Mouse (Mus musculus) central nervous system, embryonic 18 days (tissue): Measurements from ENCODE around the gene Cd33. TPM values are rescaled to one million over a fixed set of nuclear protein-coding genes. Genes with fewer than 3 reads are reported as not detected.

Experiments used
- polyA plus RNA-seq: library from polyadenylated mRNA; depleted of rRNA; stranded (reverse); fragments of >200 nt; gene quantifications from 2 replicates; pipeline ENCODE4 v1.2.3, GENCODE M21; 2012; rRNA removed

The Cd33 gene
- polyA plus RNA-seq, result 0.93 and 1.6 TPM in 2 replicates

DNA sequence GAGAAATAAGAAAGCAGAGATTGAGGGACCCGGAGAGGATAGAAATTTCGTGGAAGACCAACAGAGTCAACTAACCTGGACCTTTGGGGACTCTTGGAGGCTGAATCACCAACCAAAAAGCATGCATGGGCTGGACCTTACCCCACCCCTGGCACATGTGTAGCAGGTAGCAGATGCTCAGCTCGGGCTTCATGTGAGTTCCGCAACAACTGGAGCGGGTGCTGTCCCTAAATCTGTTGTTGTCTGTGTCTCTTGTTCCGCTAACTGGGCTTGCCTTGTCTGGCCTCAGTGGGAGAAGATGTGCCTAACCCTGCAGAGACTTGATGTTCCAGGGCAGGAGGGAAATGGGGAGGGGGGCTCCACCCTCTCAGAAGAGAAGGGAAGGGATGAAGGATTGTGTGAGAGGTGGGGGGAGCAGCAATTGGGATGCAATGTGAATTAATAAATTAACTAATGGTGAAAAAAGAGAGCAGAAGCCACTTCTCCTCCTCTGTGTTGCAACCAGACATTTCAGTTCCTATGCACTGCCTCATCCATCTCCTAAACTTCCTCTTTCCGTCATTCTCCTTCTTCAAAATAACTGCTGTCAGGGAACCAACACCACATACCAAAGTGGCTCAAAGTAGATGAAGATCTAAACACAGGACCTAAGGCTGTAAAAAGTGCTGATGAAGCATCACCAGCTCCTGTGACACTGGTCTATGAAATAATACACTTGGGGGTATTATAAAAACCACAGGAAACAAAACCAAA lies at the start of gene Cd33:
Gene Cd33 (minus strand): TSS at position 204 of the 753 bp plus-strand sequence.

DNA sequence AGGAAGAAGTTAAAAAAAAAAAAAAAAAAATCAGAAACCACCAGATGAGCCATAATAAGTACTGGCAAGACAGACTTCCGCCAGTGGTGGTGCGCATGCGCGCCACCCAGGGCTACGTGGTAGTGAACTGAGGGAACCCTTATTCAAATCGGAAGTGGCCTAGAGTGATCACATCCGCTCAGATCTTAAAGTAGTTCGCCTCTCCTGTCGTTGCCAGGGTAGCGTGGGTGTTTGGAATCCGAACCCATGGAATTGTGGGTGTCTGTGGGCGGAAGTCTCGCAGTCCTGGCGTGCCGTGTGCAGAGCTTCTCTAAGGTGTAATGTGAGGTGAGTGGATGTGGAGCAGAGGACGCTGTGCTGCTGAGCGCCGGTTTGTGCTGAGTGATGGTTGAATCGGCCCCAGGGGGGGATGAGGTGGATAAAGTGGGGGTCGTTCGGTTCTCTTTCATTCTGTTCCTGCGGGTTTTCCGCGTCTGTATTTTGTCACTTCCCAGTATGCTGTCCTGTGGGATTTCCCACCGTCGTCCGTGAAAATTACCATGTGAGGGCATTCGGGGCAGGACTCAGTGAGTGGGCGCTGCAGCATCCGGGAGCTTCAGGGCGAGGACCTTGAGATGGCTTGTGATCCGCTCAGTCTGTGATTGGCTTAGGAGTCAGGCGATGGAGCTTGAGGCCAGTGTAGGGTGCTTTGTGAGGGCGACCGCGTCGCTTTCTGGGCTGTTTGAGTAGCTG lies 35.4 kb upstream of the Cd33 start, which contains the start of gene Zfp719:
Gene Zfp719 (plus strand): TSS at position 171 of the 732 bp plus-strand sequence.

DNA sequence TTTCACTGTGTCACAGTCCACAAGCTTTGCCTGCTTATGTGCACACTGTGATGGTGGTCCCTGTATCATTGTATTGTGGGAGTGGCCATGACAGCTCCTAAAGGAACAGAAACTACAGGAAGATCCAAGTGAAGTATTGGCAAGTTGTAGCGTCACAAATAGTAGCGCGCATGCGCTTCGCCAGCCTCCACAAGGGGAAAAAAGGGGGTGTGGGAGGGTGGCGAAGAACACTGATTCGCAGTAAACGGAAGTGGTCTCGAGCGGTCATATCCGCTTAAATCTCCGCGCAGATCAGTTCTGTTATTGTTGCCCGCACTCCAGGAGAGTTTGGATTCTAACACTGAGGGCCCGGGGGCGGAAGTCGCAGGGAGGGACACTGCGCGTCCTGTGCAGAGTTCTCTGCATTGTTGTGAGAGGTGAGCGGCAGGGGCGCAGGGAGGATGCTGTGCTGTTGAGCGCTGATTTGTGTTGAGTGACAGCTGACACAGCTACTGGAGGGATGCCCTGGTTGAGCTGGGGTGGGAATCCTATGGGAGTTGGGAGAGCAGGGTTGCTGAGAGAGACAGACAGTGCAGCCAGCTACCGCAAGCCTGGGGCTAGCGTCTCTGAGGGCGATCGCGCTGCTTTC lies 17.9 kb upstream of the Cd33 start, which contains the start of gene Zfp658:
Gene Zfp658 (plus strand): TSS at position 251 of the 628 bp plus-strand sequence.

DNA sequence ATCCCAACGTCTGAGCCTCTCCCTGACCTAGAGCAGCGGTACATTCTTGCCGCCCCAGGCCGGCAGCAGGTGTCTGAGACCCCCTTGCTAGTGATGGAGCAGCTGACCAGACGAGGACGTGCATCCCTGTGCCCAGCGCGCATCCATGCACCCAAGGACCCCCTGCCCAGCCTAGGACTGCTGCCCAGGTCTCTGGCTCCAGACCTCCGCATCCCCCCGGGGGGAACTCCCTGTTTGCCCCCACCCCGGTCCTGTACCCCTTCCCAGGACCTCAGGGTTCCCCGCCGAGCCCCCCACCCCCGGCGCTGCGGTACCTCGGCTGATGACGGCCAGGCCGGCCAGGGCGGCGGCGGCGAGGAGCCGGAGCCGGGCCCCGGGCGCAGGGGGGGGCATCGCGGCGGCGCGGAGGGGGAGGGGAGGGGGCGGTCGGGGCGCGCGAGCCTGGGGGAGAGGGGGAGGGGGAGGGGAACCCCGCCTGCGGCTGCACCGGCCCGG lies 54.5 kb downstream of the Cd33 start, which contains the start of gene Iglon5:
Gene Iglon5 (minus strand): TSS at position 445 of the 495 bp plus-strand sequence.

Other genes starting within 250 kb of the Cd33 start
- 21.3 and 23.2 TPM in 2 replicates for gene Zfp715, start 231.1 kb downstream of the Cd33 start, polyA plus RNA-seq
- 0.08 and 0.11 TPM in 2 replicates for gene Siglecf, start 193.1 kb downstream of the Cd33 start, polyA plus RNA-seq
- gene Siglecg, start 136.2 kb downstream of the Cd33 start, polyA plus RNA-seq, result 0.03 and 0.21 TPM in 2 replicates
- not detected in 2 replicates for gene Lim2, start 116.8 kb downstream of the Cd33 start, polyA plus RNA-seq
- gene Nkg7, start 107.4 kb downstream of the Cd33 start, polyA plus RNA-seq, result 0.08 TPM in 1 of 2 replicates, not detected in the other
- not detected in 2 replicates for gene Cldnd2, start 103.6 kb downstream of the Cd33 start, polyA plus RNA-seq
- 67.2 and 78.6 TPM in 2 replicates for gene Etfb, start 100.3 kb downstream of the Cd33 start, polyA plus RNA-seq
- 1.2 and 1.4 TPM in 2 replicates for gene Gm45233, start 100.3 kb downstream of the Cd33 start, polyA plus RNA-seq
- gene Vsig10l, start 81.3 kb downstream of the Cd33 start, polyA plus RNA-seq, result 7.7 and 9.7 TPM in 2 replicates
- 67.3 and 80.8 TPM in 2 replicates for gene Iglon5, start 54.4 kb downstream of the Cd33 start, polyA plus RNA-seq
- not detected in 2 replicates for gene 4931406B18Rik, start 38.5 kb downstream of the Cd33 start, polyA plus RNA-seq
- gene Zfp658, start 17.8 kb upstream of the Cd33 start, polyA plus RNA-seq, result 13.1 and 13.3 TPM in 2 replicates
- gene Zfp719, start 35.2 kb upstream of the Cd33 start, polyA plus RNA-seq, result 8.7 and 9.2 TPM in 2 replicates
- gene Zfp819, start 62.7 kb upstream of the Cd33 start, polyA plus RNA-seq, result 0.27 and 0.33 TPM in 2 replicates
- gene Ceacam18, start 90.3 kb upstream of the Cd33 start, polyA plus RNA-seq, result 0.03 and 0.08 TPM in 2 replicates
- gene Siglece, start 115.7 kb upstream of the Cd33 start, polyA plus RNA-seq, result 0.16 and 0.19 TPM in 2 replicates
- gene Ctu1, start 127.6 kb upstream of the Cd33 start, polyA plus RNA-seq, result 26.2 and 27.5 TPM in 2 replicates
- 0.08 TPM in 1 of 2 replicates, not detected in the other for gene Klk14, start 146.0 kb upstream of the Cd33 start, polyA plus RNA-seq
- gene Klk13, start 168.1 kb upstream of the Cd33 start, polyA plus RNA-seq, result 0.07 and 0.16 TPM in 2 replicates
- not detected in 2 replicates for gene Klk12, start 224.5 kb upstream of the Cd33 start, polyA plus RNA-seq
- 0.73 TPM in 1 of 2 replicates, not detected in the other for gene Klk11, start 230.2 kb upstream of the Cd33 start, polyA plus RNA-seq
- gene Klk10, start 236.6 kb upstream of the Cd33 start, polyA plus RNA-seq, result 0.07 and 0.28 TPM in 2 replicates
- gene Klk9, start 247.5 kb upstream of the Cd33 start, polyA plus RNA-seq, result not detected in 2 replicates